Mouse (Mus musculus) heart, adult 2 months (tissue): ENCODE results near the gene Neil3.

ENCODE experiments used
- CTCF ChIP-seq: fragments of 200-600 bp; IDR thresholded peaks from 2 replicates; pipeline ENCODE4 v1.8.1; 2022; ENCODE audit warnings: antibody characterized with exemption, mild to moderate bottlenecking, moderate library complexity
- EP300 ChIP-seq: fragments of 200-500 bp; IDR thresholded peaks from 2 replicates; pipeline ENCODE4 v1.6.1; 2011; ENCODE audit warnings: low read depth, low read length, control low read depth; ENCODE audit not compliant: insufficient read depth
- POLR2A ChIP-seq: fragments of 200-500 bp; IDR thresholded peaks from 2 replicates; pipeline ENCODE4 v1.6.1; 2011; ENCODE audit warnings: mild to moderate bottlenecking, low read depth, low read length, control low read depth; ENCODE audit not compliant: insufficient read depth

DNA sequence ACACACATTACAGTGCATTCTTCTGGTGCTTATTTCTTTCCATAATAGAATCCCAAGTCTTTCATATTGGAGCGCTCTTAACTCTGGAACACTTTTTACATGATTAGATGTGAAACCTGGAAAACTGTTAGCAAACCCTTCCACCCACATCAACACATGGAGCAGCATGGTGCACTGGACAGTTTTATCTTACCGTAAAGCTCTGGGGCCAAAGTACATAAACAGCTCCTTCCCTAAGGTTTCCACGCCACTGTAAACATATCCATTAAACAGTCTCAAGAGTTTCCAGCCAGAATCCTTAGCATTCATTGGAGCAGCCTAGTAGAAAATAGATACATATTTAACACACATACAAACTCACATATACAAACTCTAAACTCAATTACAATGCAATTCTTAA, 15.4 kb downstream of the Neil3 start:
- TF ChIP-seq EP300 = no peak
- TF ChIP-seq CTCF = no peak
- no peak for TF ChIP-seq POLR2A
